Mouse (Mus musculus) bone marrow macrophage, adult 2 months (primary cell): ENCODE results near the gene Gm21190.
"Not testable (repeated sequence)": the region's sequence is repeated elsewhere in the genome, so short reads cannot be mapped to it uniquely, and the experiment has no call there.

Source experiments
- CTCF ChIP-seq: IDR thresholded peaks from 2 replicates; pipeline ENCODE4 v1.5.1; 2012; ENCODE audit warnings: low read depth, mild to moderate bottlenecking, low read length, moderate library complexity
- POLR2A ChIP-seq: IDR thresholded peaks from 2 replicates; pipeline ENCODE4 v1.6.1; 2012; ENCODE audit warnings: mild to moderate bottlenecking, low read depth, low read length, borderline replicate concordance

GRCm38 (mm10) chr5:15529122-15529521, at the start of gene Gm21190:
- TF ChIP-seq POLR2A, CTCF: not testable (repeated sequence)
